Mouse (Mus musculus) kidney, embryonic 16.5 days (tissue): ENCODE results near the gene Hhat. TPM values are rescaled to one million over a fixed set of nuclear protein-coding genes. Genes with fewer than 3 reads are reported as not detected.

Source experiments
- ATAC-seq: fragments of 200-750 bp; cut with Nextera tagmentation; 2 replicates; pipeline ENCODE4 v1.8.0; 2017; ENCODE audit warnings: moderate TSS enrichment; ENCODE audit not compliant: low FRiP score, low TSS enrichment
- H3K27ac ChIP-seq: fragments of 300-500 bp; sonication (generic); 2 replicates; pipeline ENCODE4 v1.5.1; 2014; ENCODE audit warnings: low read length
- H3K27me3 ChIP-seq: fragments of 300-500 bp; sonication (generic); 2 replicates; pipeline ENCODE4 v1.6.1; 2014; ENCODE audit warnings: low read length, control low read depth, mixed read lengths; ENCODE audit not compliant: insufficient read depth
- H3K36me3 ChIP-seq: fragments of 300-500 bp; sonication (generic); 2 replicates; pipeline ENCODE4 v1.6.1; 2014; ENCODE audit warnings: low read length, control low read depth, mixed read lengths; ENCODE audit not compliant: insufficient read depth
- H3K4me1 ChIP-seq: fragments of 300-500 bp; sonication (generic); 2 replicates; pipeline ENCODE4 v1.6.1; 2014; ENCODE audit warnings: low read length, control low read depth, mixed read lengths; ENCODE audit not compliant: insufficient read depth
- H3K4me2 ChIP-seq: fragments of 300-500 bp; sonication (generic); replicated peaks from 2 replicates; pipeline ENCODE4 v1.6.1; 2014; ENCODE audit warnings: low read depth, low read length
- H3K4me3 ChIP-seq: fragments of 300-500 bp; sonication (generic); 2 replicates; pipeline ENCODE4 v1.5.1; 2014; ENCODE audit warnings: mild to moderate bottlenecking, low read length
- H3K9ac ChIP-seq: fragments of 300-500 bp; sonication (generic); replicated peaks from 2 replicates; pipeline ENCODE4 v1.6.1; 2014; ENCODE audit warnings: low read length
- H3K9me3 ChIP-seq: fragments of 300-500 bp; sonication (generic); 2 replicates; pipeline ENCODE4 v1.6.1; 2016; ENCODE audit warnings: low read length, control low read depth
- WGBS: fragments of 180-500 bp; shearing (Covaris S2); extraction: QIAGEN DNeasy Blood & Tissue Kit; methylation state at CpG from one replicate; pipeline ENCODE4 v1.1.7; 2014; 5-methylcytosine and 5-hydroxymethylcytosine counted together
- polyA plus RNA-seq: library from polyadenylated mRNA; unstranded; fragments of >200 nt; fragmentation: Nextera tagmentation; extraction: Ambion mirVana; gene quantifications from 2 replicates; pipeline ENCODE4 v1.2.1, GENCODE M21; 2015

Hhat gene
- polyA plus RNA-seq, result 17.5 and 17.8 TPM in 2 replicates

DNA sequence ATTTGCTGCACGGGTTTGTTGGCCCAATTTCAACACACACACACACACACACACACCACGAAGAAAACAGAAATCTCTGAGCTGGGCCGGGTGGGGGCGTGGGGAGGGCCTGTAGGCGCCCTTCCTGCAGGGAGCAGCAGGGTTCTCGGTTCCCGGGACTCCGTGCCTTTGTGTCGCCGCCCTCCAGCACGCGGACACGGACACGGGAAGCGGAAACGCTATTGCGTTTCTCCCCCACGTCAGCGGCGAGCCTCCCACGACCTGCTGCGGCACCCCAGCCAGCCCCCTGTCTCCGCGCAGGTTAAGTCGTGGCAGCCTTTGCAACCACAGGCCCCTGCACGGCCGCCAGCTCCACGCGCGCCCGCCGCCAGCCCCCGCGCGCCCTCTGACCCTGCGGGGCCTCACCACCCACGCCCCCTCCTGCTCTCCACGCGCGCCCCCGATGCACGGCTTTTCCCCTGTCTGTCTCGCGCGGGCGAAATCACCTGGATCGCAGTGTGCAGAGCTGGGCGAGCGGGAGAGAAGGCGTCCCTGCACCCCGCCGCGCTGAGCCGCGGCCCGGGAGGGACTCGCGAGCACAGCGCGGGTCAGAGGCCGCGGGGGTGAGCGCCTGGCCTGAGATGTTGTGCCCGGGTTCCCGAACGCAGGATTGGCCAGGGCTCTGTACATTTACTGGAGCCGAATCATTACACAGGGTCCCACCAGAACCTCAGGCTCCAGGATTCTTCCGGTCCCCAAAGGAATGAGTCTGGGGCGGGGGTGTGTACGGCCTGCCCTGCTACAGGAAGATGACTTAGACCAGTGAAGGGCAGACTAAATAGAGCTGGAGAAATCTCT lies at the start of gene Hhat:
Gene Hhat, minus strand, starts transcription at position 729 of the 837 bp plus-strand sequence.
- peak; percentile 81 for ATAC-seq
- peak within 1 kb of the TSS; percentile 97 for H3K9ac ChIP-seq
- peak within 1 kb of the TSS; percentile 95 for H3K27ac ChIP-seq
- H3K4me1 ChIP-seq, result peaks cover 22% of the 10 kb centered on the region
- peak within 1 kb of the TSS; percentile 99 for H3K4me2 ChIP-seq
- peak within 1 kb of the TSS; percentile 74 for H3K4me3 ChIP-seq
- no peaks in the 10 kb centered on the region for H3K36me3 ChIP-seq
- H3K27me3 ChIP-seq, result no peaks in the 10 kb centered on the region
- WGBS, result under 1% methylated on average over 56 of the region's 70 CpGs
- H3K9me3 ChIP-seq, result no peaks in the 10 kb centered on the region; the same call in 1 of the 2 replicates

- Histone ChIP-seq H3K9me3 (no peaks in the 10 kb centered on the region), H3K9ac (no peak overlapping the region), H3K4me2 (no peak overlapping the region), H3K27ac (no peak overlapping the region), H3K27me3 (no peaks in the 10 kb centered on the region), H3K4me1 (peaks cover 24% of the 10 kb centered on the region), H3K4me3 (no peak overlapping the region), H3K36me3 (no peaks in the 10 kb centered on the region)
- WGBS, result 90% methylated on average over 5 of the region's 5 CpGs
- no peak for ATAC-seq
Measured at GRCm38 (mm10) chr1:192818334-192818733, 47.3 kb upstream of the Hhat start.

- H3K9ac ChIP-seq, result no peak overlapping the region
- ATAC-seq, result no peak
- no peak overlapping the region for H3K4me2 ChIP-seq
- 48% methylated on average over 2 of the region's 2 CpGs for WGBS
- H3K27ac ChIP-seq, result no peak overlapping the region
- H3K9me3 ChIP-seq, result no peaks in the 10 kb centered on the region
- no peaks in the 10 kb centered on the region for H3K27me3 ChIP-seq
- no peak overlapping the region for H3K4me3 ChIP-seq
- no peaks in the 10 kb centered on the region for H3K36me3 ChIP-seq
- H3K4me1 ChIP-seq, result peaks cover 10% of the 10 kb centered on the region
Measured at GRCm38 (mm10) chr1:192815789-192816188, 44.8 kb upstream of the Hhat start.

DNA sequence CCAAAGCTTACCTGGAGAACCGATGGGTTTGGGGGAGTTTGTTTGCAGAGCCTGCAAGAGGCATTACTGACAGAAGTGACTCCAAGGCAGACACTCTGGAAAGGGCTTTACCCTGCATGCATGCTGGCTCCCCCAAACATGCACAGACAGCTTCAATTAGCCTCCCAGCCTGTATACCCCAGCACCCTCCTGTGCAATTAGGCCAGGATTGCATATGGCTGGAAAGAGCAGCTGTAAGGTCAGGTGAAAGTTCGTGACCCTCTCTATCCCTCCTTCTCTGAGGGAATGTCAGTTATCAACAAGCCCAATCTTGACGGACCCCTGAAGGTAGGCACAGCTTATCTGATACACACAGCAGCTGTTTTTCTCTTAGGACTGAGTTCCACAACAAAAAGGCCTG lies 43.7 kb upstream of the Hhat start:
- H3K27ac ChIP-seq, result no peak overlapping the region
- H3K9me3 ChIP-seq, result no peaks in the 10 kb centered on the region
- H3K4me1 ChIP-seq, result peaks cover 10% of the 10 kb centered on the region
- H3K36me3 ChIP-seq, result no peaks in the 10 kb centered on the region
- no peak overlapping the region for H3K9ac ChIP-seq
- no peak for ATAC-seq
- H3K27me3 ChIP-seq, result no peaks in the 10 kb centered on the region
- no peak overlapping the region for H3K4me2 ChIP-seq
- no peak overlapping the region for H3K4me3 ChIP-seq
- 39% methylated on average over 3 of the region's 3 CpGs for WGBS

DNA sequence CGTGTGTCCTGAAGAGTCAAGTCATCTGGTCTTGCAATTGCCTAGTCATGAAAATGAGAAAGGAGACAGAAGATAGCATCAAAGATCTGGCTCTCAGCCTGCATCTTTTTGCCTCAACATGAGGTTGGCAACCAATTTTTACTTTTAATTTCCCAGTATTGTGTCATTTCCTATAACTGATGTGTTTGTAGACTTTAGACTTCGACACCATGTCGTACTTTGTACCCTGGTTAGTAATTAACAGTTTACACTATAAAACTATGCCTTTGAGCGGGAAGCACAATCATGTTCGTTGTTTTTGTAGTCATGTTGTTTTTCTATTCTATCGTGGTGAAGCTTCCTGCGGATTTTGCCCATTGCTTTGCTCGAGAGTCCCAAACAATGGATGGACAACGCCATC lies 41.7 kb upstream of the Hhat start:
- H3K27ac ChIP-seq, result no peak overlapping the region
- no peak overlapping the region for H3K4me2 ChIP-seq
- no peak for ATAC-seq
- no peak overlapping the region for H3K4me3 ChIP-seq
- no peaks in the 10 kb centered on the region for H3K27me3 ChIP-seq
- peaks cover 10% of the 10 kb centered on the region for H3K4me1 ChIP-seq
- no peaks in the 10 kb centered on the region for H3K36me3 ChIP-seq
- 78% methylated on average over 9 of the region's 9 CpGs for WGBS
- no peaks in the 10 kb centered on the region for H3K9me3 ChIP-seq
- no peak overlapping the region for H3K9ac ChIP-seq

- Histone ChIP-seq H3K9ac (no peak overlapping the region), H3K4me2 (no peak overlapping the region), H3K9me3 (no peaks in the 10 kb centered on the region), H3K36me3 (no peaks in the 10 kb centered on the region), H3K27me3 (no peaks in the 10 kb centered on the region), H3K4me3 (no peak overlapping the region), H3K27ac (no peak overlapping the region), H3K4me1 (peaks cover 10% of the 10 kb centered on the region)
- 73% methylated on average over 5 of the region's 5 CpGs for WGBS
- no peak for ATAC-seq
Measured at GRCm38 (mm10) chr1:192812290-192812689, 41.3 kb upstream of the Hhat start.

GRCm38 (mm10) chr1:192806168-192807157 lies 35.4 kb upstream of the Hhat start:
- no peaks in the 10 kb centered on the region for H3K36me3 ChIP-seq
- WGBS, result 44% methylated on average over 10 of the region's 10 CpGs
- ATAC-seq, result peak; percentile 87
- H3K27me3 ChIP-seq, result no peaks in the 10 kb centered on the region
- H3K9ac ChIP-seq, result no peak overlapping the region
- no peaks in the 10 kb centered on the region for H3K9me3 ChIP-seq
- no peak overlapping the region for H3K4me3 ChIP-seq
- H3K4me2 ChIP-seq, result no peak overlapping the region
- H3K27ac ChIP-seq, result peak overlapping the region; percentile 75
- peaks cover 14% of the 10 kb centered on the region for H3K4me1 ChIP-seq

GRCm38 (mm10) chr1:192800338-192800737 lies 29.3 kb upstream of the Hhat start:
- Histone ChIP-seq H3K27me3 (no peaks in the 10 kb centered on the region), H3K9ac (no peak overlapping the region), H3K4me2 (no peak overlapping the region)

DNA sequence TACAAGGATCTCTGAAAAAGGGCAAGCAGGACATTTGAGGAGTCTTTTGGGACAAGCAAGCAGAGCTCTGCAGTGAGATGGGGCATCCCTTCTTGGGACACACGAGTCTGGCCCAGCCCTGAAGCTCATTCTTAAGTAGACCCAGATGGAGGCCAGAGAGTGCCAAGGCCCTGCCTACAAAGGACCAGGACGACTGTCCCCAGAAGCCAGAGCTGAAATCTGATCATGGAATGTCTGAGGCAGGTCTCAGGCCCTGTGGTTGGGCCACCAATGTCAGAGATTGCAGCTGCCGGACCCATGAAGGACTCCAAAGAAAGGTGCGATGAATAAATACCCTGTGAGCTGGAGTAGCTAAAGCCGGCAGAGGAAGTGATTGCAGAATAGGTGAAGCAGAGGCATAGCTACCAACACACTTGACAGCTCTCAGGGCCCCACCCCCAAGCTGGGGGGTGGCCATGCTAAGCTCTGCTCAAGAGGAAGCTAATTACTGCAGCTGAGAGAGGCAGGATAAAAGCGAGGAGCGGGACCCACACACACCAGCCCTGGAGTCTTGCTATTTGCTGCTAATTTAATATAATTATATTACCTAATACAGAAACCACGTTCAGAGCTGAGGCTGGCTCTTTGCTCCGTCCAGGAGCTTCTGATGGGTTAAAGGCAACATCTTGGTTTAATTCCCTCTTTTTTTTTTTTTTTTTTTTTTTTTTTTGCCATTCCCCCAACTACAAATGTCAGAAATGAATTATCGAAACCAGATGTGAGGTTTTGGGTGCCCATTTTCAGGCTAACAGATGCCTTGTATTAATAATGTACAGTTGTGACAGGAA lies 28.4 kb upstream of the Hhat start:
- Histone ChIP-seq H3K4me1 (peaks cover 33% of the 10 kb centered on the region), H3K9me3 (0 out of 2 replicates have a peak, but pooled peaks cover 6% of the 10 kb centered on the region), H3K36me3 (no peaks in the 10 kb centered on the region), H3K4me2 (no peak overlapping the region), H3K27ac (peak overlapping the region; percentile 91), H3K9ac (no peak overlapping the region), H3K27me3 (no peaks in the 10 kb centered on the region), H3K4me3 (no peak overlapping the region)
- WGBS, result 30% methylated on average over 10 of the region's 10 CpGs
- 0 out of 2 replicates have a peak, but pooled peaks have one; percentile 6 for ATAC-seq

More at GRCm38 (mm10) chr1:192800338-192800737, 29.3 kb upstream of the Hhat start:
- no peak for ATAC-seq
- Histone ChIP-seq H3K36me3 (no peaks in the 10 kb centered on the region), H3K9me3 (0 out of 2 replicates have a peak, but pooled peaks cover 3% of the 10 kb centered on the region), H3K4me1 (peaks cover 33% of the 10 kb centered on the region), H3K27ac (no peak overlapping the region), H3K4me3 (no peak overlapping the region)
- WGBS, result 86% methylated on average over 8 of the region's 8 CpGs
